Mouse (Mus musculus) thymus, adult 2 months (tissue): ENCODE measurements around the gene Cactin.

Experiments used
- CTCF ChIP-seq: fragments of 200-500 bp; IDR thresholded peaks from 2 replicates; pipeline ENCODE4 v1.5.1; 2012; ENCODE audit warnings: mild to moderate bottlenecking, control low read depth, low read length, moderate library complexity, borderline replicate concordance; ENCODE audit not compliant: control insufficient read depth, poor library complexity, insufficient read depth; ENCODE audit errors: extremely low read depth
- POLR2A ChIP-seq: fragments of 200-500 bp; IDR thresholded peaks from 2 replicates; pipeline ENCODE4 v1.6.1; 2012; ENCODE audit warnings: mild to moderate bottlenecking, low read length, control low read depth, moderate library complexity; ENCODE audit not compliant: control insufficient read depth, poor library complexity, insufficient read depth; ENCODE audit errors: extremely low read depth

GRCm38 (mm10) chr10:81341333-81341949 lies 20.5 kb downstream of the Cactin start:
- peak; percentile 86; the same call in 1 of the 2 replicates for TF ChIP-seq CTCF
- no peak for TF ChIP-seq POLR2A
